Mouse (Mus musculus) intestine, embryonic 15.5 days (tissue): ENCODE results near the gene Tspan14. TPM values are rescaled to one million over a fixed set of nuclear protein-coding genes. Genes with fewer than 3 reads are reported as not detected.

Experiments
- ATAC-seq: fragments of 200-750 bp; cut with Nextera tagmentation; 2 replicates; pipeline ENCODE4 v1.8.0; 2017; ENCODE audit warnings: moderate TSS enrichment, moderate library complexity
- H3K27ac ChIP-seq: fragments of 300-500 bp; sonication (generic); 2 replicates; pipeline ENCODE4 v1.5.1; 2015; ENCODE audit warnings: mild to moderate bottlenecking, inconsistent platforms
- H3K27me3 ChIP-seq: fragments of 300-500 bp; sonication (generic); replicated peaks from 2 replicates; pipeline ENCODE4 v1.6.1; 2015; ENCODE audit warnings: inconsistent platforms
- H3K36me3 ChIP-seq: fragments of 300-500 bp; sonication (generic); 2 replicates; pipeline ENCODE4 v1.6.1; 2015; ENCODE audit warnings: inconsistent platforms
- H3K4me1 ChIP-seq: fragments of 300-500 bp; sonication (generic); replicated peaks from 2 replicates; pipeline ENCODE4 v1.6.1; 2015; ENCODE audit warnings: inconsistent platforms
- H3K4me2 ChIP-seq: fragments of 300-500 bp; sonication (generic); replicated peaks from 2 replicates; pipeline ENCODE4 v1.6.1; 2015; ENCODE audit warnings: mild to moderate bottlenecking, inconsistent platforms
- H3K4me3 ChIP-seq: fragments of 300-500 bp; sonication (generic); replicated peaks from 2 replicates; pipeline ENCODE4 v1.5.1; 2015; ENCODE audit warnings: inconsistent platforms
- H3K9ac ChIP-seq: fragments of 300-500 bp; sonication (generic); 2 replicates; pipeline ENCODE4 v1.6.1; 2015; ENCODE audit warnings: inconsistent platforms
- H3K9me3 ChIP-seq: fragments of 300-500 bp; sonication (generic); 2 replicates; pipeline ENCODE4 v1.6.1; 2016; ENCODE audit warnings: inconsistent platforms
- WGBS: fragments of 180-500 bp; shearing (Covaris S2); methylation state at CpG from one replicate; pipeline ENCODE4 v1.1.7; 2015; 5-methylcytosine and 5-hydroxymethylcytosine counted together
- polyA plus RNA-seq: library from polyadenylated mRNA; unstranded; fragments of >200 nt; fragmentation: Nextera tagmentation; extraction: Ambion mirVana; gene quantifications from 2 replicates; pipeline ENCODE4 v1.2.1, GENCODE M21; 2015

Gene Tspan14
- polyA plus RNA-seq, 1 experiment from 2014 or later, result 56.8 TPM

DNA sequence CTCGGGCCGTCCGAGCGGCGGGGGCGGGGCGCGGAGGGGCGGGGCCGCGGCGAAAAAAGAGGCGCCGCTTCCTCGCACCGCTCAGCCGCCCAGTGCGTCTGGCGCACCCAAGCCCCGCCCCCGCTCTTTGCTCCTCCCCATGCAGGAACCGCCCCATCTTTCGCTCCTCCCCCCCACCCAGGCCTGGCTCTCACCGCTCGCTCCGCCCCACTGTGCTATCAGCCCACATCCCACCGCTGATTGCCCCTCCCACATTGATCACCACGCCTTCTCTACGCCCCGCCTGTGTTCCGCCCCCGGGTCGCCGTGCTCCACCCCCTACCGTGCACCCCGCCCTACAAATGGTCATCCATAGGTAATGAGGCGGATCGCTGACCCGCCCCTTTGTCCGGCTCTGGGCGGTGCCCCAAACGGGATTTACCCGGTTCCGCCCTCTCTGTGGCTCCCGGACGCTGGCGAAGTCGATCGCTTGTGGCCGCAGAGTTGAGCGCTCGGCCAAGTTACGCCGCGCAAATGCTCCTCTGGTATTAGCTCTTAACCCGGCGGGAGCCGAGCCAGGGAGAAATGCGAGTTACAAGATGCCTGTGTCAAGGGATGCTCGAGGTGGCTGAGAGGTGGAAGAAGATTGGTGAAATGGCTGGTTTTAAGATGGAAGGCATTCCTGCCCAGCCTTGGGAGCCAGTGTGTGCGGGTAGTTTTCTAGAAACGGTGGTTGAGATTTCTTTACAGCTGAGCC, 423 bp upstream of the Tspan14 start:
- Histone ChIP-seq H3K4me2 (peak overlapping the region; percentile 63), H3K36me3 (no peaks in the 10 kb centered on the region)
- under 1% methylated on average over 49 of the region's 62 CpGs for WGBS

GRCm38 (mm10) chr14:40965507-40966356, 875 bp downstream of the Tspan14 start:
- Histone ChIP-seq H3K9me3 (no peaks in the 10 kb centered on the region), H3K27ac (peak overlapping the region; percentile 93), H3K9ac (peak overlapping the region; percentile 86), H3K36me3 (no peaks in the 10 kb centered on the region), H3K27me3 (no peaks in the 10 kb centered on the region), H3K4me1 (peaks cover 33% of the 10 kb centered on the region), H3K4me2 (peak overlapping the region; percentile 63), H3K4me3 (peak overlapping the region; percentile 76)
- peak; percentile 24 for ATAC-seq
- whole genome bisulfite sequencing, result under 1% methylated on average over 15 of the region's 15 CpGs

More for the DNA sequence above, 423 bp upstream of the Tspan14 start:
- Histone ChIP-seq H3K4me3 (peak overlapping the region; percentile 76), H3K4me1 (peaks cover 33% of the 10 kb centered on the region), H3K9me3 (no peaks in the 10 kb centered on the region), H3K27ac (peak overlapping the region; percentile 66), H3K27me3 (no peaks in the 10 kb centered on the region), H3K9ac (peak overlapping the region; percentile 86)
- ATAC-seq, result peak; percentile 94

- H3K9me3 ChIP-seq, result no peaks in the 10 kb centered on the region
- H3K27me3 ChIP-seq, result no peaks in the 10 kb centered on the region
- peak overlapping the region; percentile 63 for H3K4me2 ChIP-seq
- H3K4me1 ChIP-seq, result peaks cover 39% of the 10 kb centered on the region
- H3K27ac ChIP-seq, result no peak overlapping the region
- H3K4me3 ChIP-seq, result peak overlapping the region; percentile 76; the same call in 1 of the 2 replicates
- ATAC-seq, result no peak
- H3K36me3 ChIP-seq, result no peaks in the 10 kb centered on the region
- 0 out of 2 replicates have a peak overlapping the region, but pooled peaks have one; percentile 14 for H3K9ac ChIP-seq
Observed at GRCm38 (mm10) chr14:40964881-40965280, 1.7 kb downstream of the Tspan14 start.

DNA sequence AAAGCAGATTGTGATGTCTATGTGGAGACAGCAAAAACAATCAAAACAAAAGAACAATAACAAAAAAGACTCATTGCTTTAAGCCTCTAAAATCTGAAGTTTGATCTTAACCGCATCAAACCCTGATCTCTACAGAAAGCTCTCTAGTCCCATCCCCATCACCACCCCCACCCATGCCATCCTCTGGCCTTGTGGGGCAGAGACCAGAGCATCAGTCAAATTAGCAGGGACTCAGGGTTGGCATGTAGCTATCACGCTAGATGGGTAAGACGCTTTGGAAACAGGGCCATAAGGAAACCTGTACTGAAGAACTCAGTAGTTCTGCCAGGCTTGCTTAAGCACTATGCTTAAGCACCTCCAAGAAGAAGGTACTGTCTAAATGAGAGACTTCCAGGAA, 2.4 kb downstream of the Tspan14 start:
- H3K36me3 ChIP-seq, result no peaks in the 10 kb centered on the region
- no peak overlapping the region for H3K27ac ChIP-seq
- no peak for ATAC-seq
- no peaks in the 10 kb centered on the region for H3K27me3 ChIP-seq
- H3K9ac ChIP-seq, result no peak overlapping the region
- H3K9me3 ChIP-seq, result no peaks in the 10 kb centered on the region
- H3K4me1 ChIP-seq, result peaks cover 45% of the 10 kb centered on the region
- H3K4me3 ChIP-seq, result no peak overlapping the region
- 94% methylated on average over 3 of the region's 3 CpGs for WGBS
- H3K4me2 ChIP-seq, result peak overlapping the region; percentile 63; the same call in 1 of the 2 replicates

GRCm38 (mm10) chr14:40963501-40964213, 3.0 kb downstream of the Tspan14 start:
- peak overlapping the region; percentile 63 for H3K4me2 ChIP-seq
- 56% methylated on average over 3 of the region's 3 CpGs for WGBS

DNA sequence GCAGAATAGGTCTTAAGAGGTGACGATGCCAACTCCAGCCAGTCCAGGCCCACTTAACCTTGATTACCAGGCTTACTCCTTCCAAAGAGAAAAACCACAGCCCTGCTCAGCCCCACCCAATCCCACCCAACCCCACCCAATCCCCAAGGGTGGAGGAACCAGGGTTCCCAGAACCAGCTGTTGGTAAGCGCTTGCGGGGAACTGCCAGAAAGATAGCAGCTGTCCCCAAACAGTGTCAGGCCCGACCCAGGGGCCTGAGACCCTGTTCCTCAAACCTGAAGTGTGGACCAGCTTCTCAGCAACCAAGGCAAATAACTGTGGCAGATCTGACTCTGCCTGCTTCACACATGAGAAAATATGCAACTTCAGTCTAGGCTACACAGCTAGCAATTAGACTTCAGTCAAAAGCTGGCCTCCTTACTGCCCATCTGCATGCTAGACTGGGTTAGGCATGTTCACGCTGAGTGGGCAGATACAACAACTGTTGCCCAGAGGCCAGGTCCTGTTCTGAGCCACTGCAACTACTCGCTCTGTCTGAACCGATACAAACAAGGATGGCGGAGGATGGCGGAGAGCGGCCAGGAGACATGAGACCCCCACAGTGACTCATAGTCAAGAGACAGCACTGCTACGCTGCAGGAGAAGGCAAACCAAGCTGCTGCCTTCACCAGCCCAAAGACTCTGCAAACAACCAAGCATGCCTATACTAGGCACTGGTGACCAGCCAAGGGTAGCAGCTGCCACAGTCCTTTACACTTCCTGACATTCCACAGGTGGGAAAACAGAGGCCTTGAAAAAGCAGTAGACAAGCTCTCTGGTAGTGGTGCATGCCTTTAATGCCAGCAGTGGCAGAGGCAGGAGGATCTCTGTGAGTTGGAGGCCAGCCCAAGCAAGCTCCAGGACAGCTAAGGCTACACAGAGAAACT, 4.0 kb downstream of the Tspan14 start:
- Histone ChIP-seq H3K9ac (no peak overlapping the region), H3K27ac (no peak overlapping the region), H3K4me3 (no peak overlapping the region), H3K36me3 (no peaks in the 10 kb centered on the region), H3K9me3 (no peaks in the 10 kb centered on the region), H3K4me1 (peaks cover 61% of the 10 kb centered on the region), H3K4me2 (peak overlapping the region; percentile 63; the same call in 1 of the 2 replicates), H3K27me3 (no peaks in the 10 kb centered on the region)
- ATAC-seq, result no peak
- WGBS, result 75% methylated on average over 11 of the region's 11 CpGs

More at GRCm38 (mm10) chr14:40963501-40964213, 3.0 kb downstream of the Tspan14 start:
- no peaks in the 10 kb centered on the region for H3K9me3 ChIP-seq
- H3K4me3 ChIP-seq, result no peak overlapping the region
- no peaks in the 10 kb centered on the region for H3K27me3 ChIP-seq
- ATAC-seq, result no peak
- H3K9ac ChIP-seq, result no peak overlapping the region
- H3K27ac ChIP-seq, result no peak overlapping the region
- H3K36me3 ChIP-seq, result no peaks in the 10 kb centered on the region
- H3K4me1 ChIP-seq, result peaks cover 51% of the 10 kb centered on the region

- H3K4me2 ChIP-seq, result no peak overlapping the region
- H3K36me3 ChIP-seq, result no peaks in the 10 kb centered on the region
- H3K27ac ChIP-seq, result no peak overlapping the region
- H3K9me3 ChIP-seq, result no peaks in the 10 kb centered on the region
- peaks cover 75% of the 10 kb centered on the region for H3K4me1 ChIP-seq
- 39% methylated on average over 4 of the region's 4 CpGs for WGBS
- H3K27me3 ChIP-seq, result no peaks in the 10 kb centered on the region
- ATAC-seq, result no peak
- H3K9ac ChIP-seq, result no peak overlapping the region
- no peak overlapping the region for H3K4me3 ChIP-seq
Observed at GRCm38 (mm10) chr14:40960237-40960636, 6.4 kb downstream of the Tspan14 start.

DNA sequence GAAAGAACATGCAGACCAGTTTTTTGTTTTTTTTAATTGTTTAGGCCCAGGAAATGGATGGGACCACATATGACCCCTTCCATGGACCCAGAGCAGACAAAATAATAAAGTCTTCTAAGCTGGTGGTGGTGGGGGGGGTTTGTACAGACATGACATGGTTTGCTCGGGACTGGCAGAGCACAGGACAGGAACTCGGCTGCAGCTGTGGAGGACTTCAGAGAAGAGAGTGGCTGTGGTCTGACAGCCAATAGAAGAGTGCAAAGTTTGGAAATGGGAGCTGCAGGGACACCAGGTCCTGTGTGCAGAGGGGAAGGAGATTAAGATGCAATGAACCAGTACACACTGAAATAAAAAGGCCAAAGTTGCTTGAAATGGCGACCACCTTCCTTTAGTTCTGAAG, 7.0 kb downstream of the Tspan14 start:
- peak overlapping the region; percentile 76; the same call in 1 of the 2 replicates for H3K27ac ChIP-seq
- no peaks in the 10 kb centered on the region for H3K27me3 ChIP-seq
- H3K4me3 ChIP-seq, result no peak overlapping the region
- H3K4me1 ChIP-seq, result peaks cover 73% of the 10 kb centered on the region
- no peak overlapping the region for H3K9ac ChIP-seq
- peak overlapping the region; percentile 34; the same call in 1 of the 2 replicates for H3K4me2 ChIP-seq
- H3K9me3 ChIP-seq, result no peaks in the 10 kb centered on the region
- H3K36me3 ChIP-seq, result no peaks in the 10 kb centered on the region
- WGBS, result 32% methylated on average over 3 of the region's 3 CpGs
- no peak for ATAC-seq

DNA sequence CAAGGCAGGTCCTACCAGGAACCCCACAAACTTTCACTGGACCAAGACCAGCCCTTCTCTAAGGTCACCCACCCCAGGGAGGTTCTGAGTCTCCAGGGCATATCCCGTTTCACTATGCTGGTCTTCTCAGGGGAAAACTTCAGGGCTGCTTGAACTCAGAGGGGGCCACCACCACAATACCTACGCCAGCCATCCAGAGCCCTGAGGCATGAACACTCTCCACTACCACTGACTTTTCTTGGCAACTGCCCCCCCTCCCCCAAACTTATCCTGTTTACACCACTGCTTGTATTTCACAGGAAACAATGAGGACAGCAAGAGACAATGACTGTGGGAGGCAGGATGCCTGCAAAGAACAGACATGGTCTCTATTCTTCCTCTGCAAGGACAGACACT, 7.6 kb downstream of the Tspan14 start:
- no peak; the same call in 1 of the 2 replicates for ATAC-seq
- H3K27ac ChIP-seq, result peak overlapping the region; percentile 76
- H3K9me3 ChIP-seq, result no peaks in the 10 kb centered on the region
- H3K27me3 ChIP-seq, result no peaks in the 10 kb centered on the region
- peak overlapping the region; percentile 34 for H3K4me2 ChIP-seq
- H3K4me1 ChIP-seq, result peaks cover 68% of the 10 kb centered on the region
- H3K9ac ChIP-seq, result no peak overlapping the region
- no peaks in the 10 kb centered on the region for H3K36me3 ChIP-seq
- no peak overlapping the region for H3K4me3 ChIP-seq
- 64% methylated on average over 2 of the region's 2 CpGs for WGBS

GRCm38 (mm10) chr14:40958083-40958985, 8.3 kb downstream of the Tspan14 start:
- Histone ChIP-seq H3K36me3 (no peaks in the 10 kb centered on the region), H3K4me2 (peak overlapping the region; percentile 34), H3K27ac (peak overlapping the region; percentile 76), H3K4me1 (peaks cover 62% of the 10 kb centered on the region), H3K9me3 (no peaks in the 10 kb centered on the region), H3K9ac (peak overlapping the region; percentile 10; the same call in 1 of the 2 replicates), H3K27me3 (no peaks in the 10 kb centered on the region), H3K4me3 (no peak overlapping the region)
- 30% methylated on average over 4 of the region's 4 CpGs for WGBS
- ATAC-seq, result peak; percentile 31; the same call in 1 of the 2 replicates
